Mouse (Mus musculus): ENCODE measurements around the gene Apoo.
"Not testable (repeated sequence)": the region's sequence is repeated elsewhere in the genome, so short reads cannot be mapped to it uniquely, and the experiment has no call there.

Apoo gene

DNA sequence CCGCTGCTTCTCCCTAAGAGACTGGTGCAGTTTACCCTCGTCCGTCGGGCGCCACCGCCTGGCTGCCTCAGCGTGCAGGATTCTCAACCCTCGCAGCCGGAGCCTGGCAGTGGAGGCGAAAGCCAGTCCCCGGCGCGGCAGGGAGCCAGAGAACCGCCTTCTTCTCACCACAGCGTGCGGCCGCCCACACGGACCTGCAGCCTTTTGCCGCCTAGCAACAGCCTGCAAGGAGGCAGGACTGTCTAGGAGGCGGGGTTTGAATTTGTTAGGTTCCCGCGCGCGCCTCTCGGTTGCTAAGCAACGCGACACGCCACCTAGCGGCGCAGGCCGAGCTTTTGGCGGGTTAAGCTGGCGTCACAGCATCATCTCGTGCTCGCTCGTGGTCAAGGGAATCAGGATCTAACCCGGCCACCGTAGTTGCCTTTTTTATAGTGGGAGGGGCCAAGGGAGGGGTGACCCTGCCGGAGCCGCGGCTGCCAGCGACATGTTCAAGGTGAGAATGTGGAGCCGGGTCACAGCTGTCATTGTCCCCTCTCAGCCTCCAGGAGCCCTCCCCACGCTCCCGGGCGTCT lies at the start of gene Apoo, which contains the start of gene Fam90a1b:
Gene Apoo (plus strand): TSS at position 448 of the 572 bp plus-strand sequence.
Gene Fam90a1b (minus strand): TSS at position 108 of the 572 bp plus-strand sequence.
- peak; percentile 92 for DNase-seq (ENCODE audit: low spot score in 2 of 2)

DNA sequence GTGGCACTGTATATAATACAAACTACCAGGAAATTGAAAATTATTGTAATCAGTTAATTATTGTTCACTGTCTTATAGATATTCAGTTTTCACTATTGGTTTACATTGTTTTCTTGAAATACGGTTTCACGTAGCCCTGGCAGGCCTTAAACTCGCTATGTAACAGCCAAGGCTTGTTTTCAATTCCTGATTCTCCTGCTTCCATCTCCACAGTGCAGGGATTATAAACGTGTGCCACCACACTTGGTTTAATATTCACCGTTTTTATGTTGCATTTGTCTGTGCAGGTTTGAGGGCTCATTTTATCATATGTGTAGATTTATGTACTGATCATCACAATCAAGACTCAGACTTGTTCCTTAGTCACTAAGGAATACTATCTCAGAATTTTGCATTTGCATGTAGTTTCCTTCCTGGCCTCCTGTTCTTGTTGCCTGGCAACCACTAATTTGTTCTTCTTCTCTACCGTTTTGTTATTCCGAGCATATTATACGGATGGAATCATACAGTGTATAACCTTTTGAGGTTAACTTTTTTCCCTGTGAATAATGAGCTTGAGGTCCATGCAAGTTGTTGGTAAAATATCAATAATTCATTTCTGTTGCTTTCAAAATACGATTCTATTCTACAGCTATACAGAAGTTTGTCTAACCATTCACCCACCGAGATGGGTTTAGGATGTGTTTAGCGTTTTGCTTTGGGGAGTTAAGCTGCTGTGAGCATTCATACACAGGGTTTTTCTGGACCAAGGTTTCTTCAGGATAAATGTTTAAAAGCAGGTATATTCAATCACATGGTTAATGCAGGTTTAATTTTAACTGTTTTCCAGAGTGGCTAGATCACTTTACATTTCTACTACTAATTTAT lies 45.6 kb upstream of the Apoo start:
- no peak for DNase-seq (ENCODE audit: low spot score in 2 of 2)

- not testable (repeated sequence) for DNase-seq (ENCODE audit: low spot score in 2 of 2)
Measured at GRCm38 (mm10) chrX:94343638-94344037, 23.3 kb upstream of the Apoo start.

- DNase-seq (ENCODE audit: low spot score in 2 of 2) = no peak
Measured at GRCm38 (mm10) chrX:94365381-94365925, 1.5 kb upstream of the Apoo start.

DNA sequence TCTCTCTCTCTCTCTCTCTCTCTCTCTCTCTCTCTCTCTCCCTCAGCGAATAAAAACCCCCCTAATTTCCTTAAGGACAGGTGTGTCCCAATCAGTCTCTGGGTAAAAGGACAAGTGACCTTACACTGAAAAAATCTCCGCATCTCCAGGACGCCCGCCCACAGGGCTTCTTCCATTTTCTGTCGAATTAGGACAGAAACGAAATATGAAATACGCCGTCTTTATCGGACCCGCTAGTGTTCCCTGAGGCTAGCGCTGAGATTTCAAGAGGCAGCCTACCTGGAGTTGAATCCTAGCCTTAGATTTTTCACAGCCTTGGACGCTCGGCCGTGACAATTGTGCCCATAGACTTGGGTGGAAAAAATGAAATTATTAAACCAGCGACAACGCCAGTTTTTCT lies 888 bp upstream of the Apoo start:
- no peak for DNase-seq (ENCODE audit: low spot score in 2 of 2)

DNA sequence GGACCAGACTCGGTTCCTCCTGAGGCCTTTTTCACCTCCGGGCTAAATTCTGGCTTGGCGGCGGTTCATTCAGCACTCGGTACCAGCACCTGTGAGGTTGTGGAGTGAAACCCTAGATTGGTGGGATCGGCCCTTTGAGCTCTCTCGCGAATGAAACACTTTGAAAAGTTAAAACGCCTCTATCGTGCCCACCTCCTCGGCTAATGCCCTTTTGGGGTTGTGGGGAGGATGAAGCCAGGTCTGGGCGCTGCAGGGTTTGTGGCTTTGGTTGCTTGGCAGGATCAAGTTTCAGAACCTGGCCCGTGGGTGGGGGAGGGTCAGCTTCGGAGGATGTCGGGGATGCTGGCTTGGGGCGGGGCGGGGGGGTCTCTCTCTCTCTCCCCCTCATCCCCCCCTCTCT lies 331 bp downstream of the Apoo start:
- no peak for DNase-seq (ENCODE audit: low spot score in 2 of 2)

GRCm38 (mm10) chrX:94378734-94379133 lies 11.8 kb downstream of the Apoo start:
- DNase-seq (ENCODE audit: low spot score in 2 of 2) = no peak

DNA sequence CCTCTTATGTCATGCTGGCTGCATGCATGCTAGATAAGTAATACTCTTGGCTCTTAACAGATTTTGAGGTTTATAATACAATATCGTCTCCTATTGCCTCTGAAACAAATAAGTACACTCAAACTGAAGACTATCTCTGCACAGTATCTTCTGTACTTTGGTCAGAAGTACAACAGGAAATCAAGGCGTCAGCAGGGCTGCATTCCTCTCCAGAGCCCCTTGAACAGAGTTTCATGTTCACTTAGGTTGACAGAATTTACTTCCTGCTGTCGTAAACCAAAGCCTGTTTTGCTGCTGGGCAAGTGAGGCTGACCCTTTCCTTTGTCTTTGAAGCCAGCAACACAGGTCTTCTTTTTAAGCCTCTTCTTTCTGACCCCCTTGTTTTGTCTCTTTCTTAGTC lies 42.1 kb downstream of the Apoo start:
- DNase-seq (ENCODE audit: low spot score in 2 of 2) = no peak

- DNase-seq (ENCODE audit: low spot score in 2 of 2) = no peak
Measured at GRCm38 (mm10) chrX:94420210-94420609, 53.3 kb downstream of the Apoo start.

GRCm38 (mm10) chrX:94431548-94432375 lies 64.8 kb downstream of the Apoo start:
- DNase-seq (ENCODE audit: low spot score in 2 of 2) = no peak

DNA sequence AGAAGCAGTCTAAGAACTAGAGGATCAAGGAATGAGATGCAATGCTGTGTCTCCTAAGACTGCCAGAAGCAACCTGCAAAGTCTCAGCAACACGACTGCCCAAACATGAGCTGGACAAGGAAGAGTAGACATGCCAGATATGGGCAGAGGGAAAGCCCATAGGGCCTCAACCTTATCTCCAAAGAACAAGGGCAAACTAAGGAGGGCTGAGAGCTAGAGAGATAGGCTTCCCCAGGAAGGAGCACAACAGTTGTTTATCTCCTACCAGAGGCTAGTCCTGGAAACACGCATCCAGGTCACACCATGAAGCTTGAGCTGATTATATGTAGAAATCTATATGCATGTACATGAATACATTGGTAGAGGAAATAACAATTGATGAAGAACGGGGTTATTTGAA lies 78.5 kb downstream of the Apoo start:
- not testable (repeated sequence) for DNase-seq (ENCODE audit: low spot score in 2 of 2)

DNA sequence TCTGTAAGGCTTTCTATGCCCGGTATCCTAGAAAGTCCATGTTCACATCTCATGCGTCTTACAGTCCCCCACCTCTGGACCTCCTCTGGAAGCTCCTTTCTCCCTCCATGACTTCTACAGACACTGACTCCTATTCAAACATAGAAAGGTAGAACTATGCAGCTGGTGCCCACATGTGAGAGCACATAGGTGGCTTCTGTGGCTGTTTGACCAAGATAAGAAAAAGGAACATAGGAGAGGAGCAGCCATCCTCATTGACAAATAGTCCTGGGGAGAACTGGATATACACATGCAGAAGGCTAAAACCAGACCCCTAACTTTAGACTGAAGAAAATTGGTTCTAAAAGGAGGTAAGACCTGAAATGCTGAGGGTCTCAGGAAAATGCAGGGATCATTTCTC lies 79.1 kb downstream of the Apoo start:
- DNase-seq (ENCODE audit: low spot score in 2 of 2) = not testable (repeated sequence)

GRCm38 (mm10) chrX:94450047-94450881 lies 83.3 kb downstream of the Apoo start:
- not testable (repeated sequence) for DNase-seq (ENCODE audit: low spot score in 2 of 2)

- DNase-seq (ENCODE audit: low spot score in 2 of 2) = no peak
Measured at GRCm38 (mm10) chrX:94459346-94459745, 92.4 kb downstream of the Apoo start.

DNA sequence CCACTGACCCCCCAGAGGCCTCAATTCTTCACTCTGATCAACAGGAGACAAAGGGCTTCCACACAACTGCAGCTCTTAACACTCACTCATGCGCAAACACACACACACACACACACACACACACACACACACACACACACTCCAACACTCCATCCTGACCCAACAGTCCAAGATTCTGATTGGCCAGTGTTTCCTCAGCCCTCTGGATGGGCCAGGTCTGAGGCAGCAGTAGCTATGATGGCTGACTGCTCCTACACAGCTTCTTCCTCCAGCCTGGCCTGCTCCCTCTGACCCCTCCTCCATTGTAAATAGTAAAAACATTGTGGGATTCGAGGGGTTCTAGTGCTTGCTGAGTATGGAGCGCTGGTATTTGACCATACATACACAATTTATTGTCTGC lies 94.6 kb downstream of the Apoo start:
- DNase-seq (ENCODE audit: low spot score in 2 of 2) = not testable (repeated sequence)

- not testable (repeated sequence) for DNase-seq (ENCODE audit: low spot score in 2 of 2)
Measured at GRCm38 (mm10) chrX:94462604-94463429, 95.9 kb downstream of the Apoo start.

Measured in spleen, postnatal 14 days (tissue).